Mouse (Mus musculus) intestine, embryonic 14.5 days (tissue): Measurements from ENCODE around the gene Tceanc2. TPM values are rescaled to one million over a fixed set of nuclear protein-coding genes. Genes with fewer than 3 reads are reported as not detected.

ENCODE experiments used
- ATAC-seq: fragments of 200-750 bp; cut with Nextera tagmentation; replicated peaks from 2 replicates; pipeline ENCODE4 v1.8.0; 2017; ENCODE audit warnings: low read depth, moderate number of reproducible peaks, moderate TSS enrichment, moderate library complexity; ENCODE audit not compliant: low FRiP score, low TSS enrichment
- DNase-seq: peaks from one replicate; pipeline ENCODE4 v3.0.0-alpha.2; 2018; ENCODE audit warnings: low spot score
- H3K27ac ChIP-seq: fragments of 300-500 bp; sonication (generic); 2 replicates; pipeline ENCODE4 v1.5.1; 2014; ENCODE audit warnings: low read depth, mild to moderate bottlenecking, control low read depth
- H3K27me3 ChIP-seq: fragments of 300-500 bp; sonication (generic); replicated peaks from 2 replicates; pipeline ENCODE4 v1.6.1; 2014; ENCODE audit warnings: low read length, control low read depth; ENCODE audit not compliant: control insufficient read depth, insufficient read depth
- H3K36me3 ChIP-seq: fragments of 300-500 bp; sonication (generic); 2 replicates; pipeline ENCODE4 v1.6.1; 2014; ENCODE audit warnings: low read length, control low read depth; ENCODE audit not compliant: control insufficient read depth, insufficient read depth
- H3K4me1 ChIP-seq: fragments of 300-500 bp; sonication (generic); replicated peaks from 2 replicates; pipeline ENCODE4 v1.6.1; 2014; ENCODE audit warnings: low read length, control low read depth, mixed read lengths; ENCODE audit not compliant: control insufficient read depth, insufficient read depth
- H3K4me2 ChIP-seq: fragments of 300-500 bp; sonication (generic); 2 replicates; pipeline ENCODE4 v1.6.1; 2014; ENCODE audit warnings: low read length
- H3K4me3 ChIP-seq: fragments of 300-500 bp; sonication (generic); 2 replicates; pipeline ENCODE4 v1.5.1; 2014; ENCODE audit warnings: low read depth, low read length, control low read depth, mixed read lengths
- H3K9ac ChIP-seq: fragments of 300-500 bp; sonication (generic); 2 replicates; pipeline ENCODE4 v1.6.1; 2014; ENCODE audit warnings: mild to moderate bottlenecking, low read length
- H3K9me3 ChIP-seq: fragments of 300-500 bp; sonication (generic); 2 replicates; pipeline ENCODE4 v1.6.1; 2016; ENCODE audit warnings: low read length, control low read depth; ENCODE audit not compliant: control insufficient read depth
- WGBS: fragments of 180-500 bp; shearing (Covaris S2); extraction: QIAGEN DNeasy Blood & Tissue Kit; methylation state at CpG from one replicate; pipeline ENCODE4 v1.1.7; 2014; 5-methylcytosine and 5-hydroxymethylcytosine counted together
- polyA plus RNA-seq: library from polyadenylated mRNA; unstranded; fragments of >200 nt; fragmentation: Nextera tagmentation; extraction: Ambion mirVana; gene quantifications from 2 replicates; pipeline ENCODE4 v1.2.1, GENCODE M21; 2014

Gene Tceanc2
- polyA plus RNA-seq, 1 experiment from 2014 or later = 18.9 TPM

GRCm38 (mm10) chr4:107139836-107140631 is 38.9 kb downstream of the Tceanc2 start:
- WGBS = 22% methylated on average over 13 of the region's 13 CpGs
- peak overlapping the region; percentile 64 for H3K27ac ChIP-seq
- H3K4me3 ChIP-seq = no peak overlapping the region
- peak; percentile 53; the same call in 1 of the 2 replicates for ATAC-seq
- no peaks in the 10 kb centered on the region for H3K27me3 ChIP-seq
- no peak overlapping the region for H3K9ac ChIP-seq
- H3K4me2 ChIP-seq = no peak overlapping the region
- no peaks in the 10 kb centered on the region for H3K9me3 ChIP-seq
- H3K4me1 ChIP-seq = peaks cover 13% of the 10 kb centered on the region
- H3K36me3 ChIP-seq = peaks cover 7% of the 10 kb centered on the region
- peak; percentile 67 for DNase-seq

DNA sequence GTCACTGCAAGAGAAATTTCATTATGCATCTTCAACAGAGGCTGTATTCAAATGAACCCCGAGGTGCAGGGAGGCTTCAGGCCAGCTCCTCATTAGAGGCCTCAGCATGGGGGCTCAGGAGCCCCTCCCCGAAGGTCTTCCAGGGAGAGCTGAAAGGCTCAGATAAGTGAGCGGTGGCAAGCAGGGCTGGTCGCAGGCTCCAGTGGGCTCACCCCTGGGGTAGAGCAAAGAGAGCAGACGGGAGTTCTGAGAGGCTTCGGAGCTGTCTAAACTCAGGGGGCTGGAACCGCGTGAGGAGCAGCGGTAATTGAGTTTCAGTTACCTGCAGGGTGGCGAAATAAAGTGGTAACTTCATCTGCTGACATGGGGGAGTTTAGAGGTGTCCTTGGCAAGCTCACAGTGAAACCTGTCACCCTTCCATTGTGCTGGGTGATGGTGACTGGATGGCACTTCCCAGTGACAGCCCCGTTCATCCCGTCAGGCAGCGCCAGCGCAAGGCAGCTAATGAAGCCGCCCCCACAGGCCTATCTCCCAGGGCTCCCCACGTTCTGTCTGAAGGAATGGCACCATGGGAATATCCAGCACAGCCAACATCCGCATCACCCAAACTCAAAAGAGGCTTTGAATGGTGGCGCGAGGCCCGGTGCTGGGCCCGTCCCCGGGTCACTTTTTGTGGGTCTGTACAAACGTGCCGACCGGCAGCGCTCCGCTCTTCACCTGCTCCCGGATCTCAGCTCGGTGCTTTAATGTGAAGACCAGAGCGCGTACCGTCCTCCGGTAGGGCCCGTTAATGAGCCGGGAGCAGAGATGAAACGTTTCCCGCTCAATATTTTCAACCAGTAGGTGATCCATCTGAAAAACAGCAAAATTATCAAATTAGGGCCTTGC is 39.7 kb downstream of the Tceanc2 start:
- Histone ChIP-seq H3K9ac (no peak overlapping the region), H3K27ac (no peak overlapping the region; the same call in 1 of the 2 replicates), H3K27me3 (no peaks in the 10 kb centered on the region), H3K4me2 (no peak overlapping the region), H3K36me3 (peaks cover 7% of the 10 kb centered on the region), H3K4me1 (peaks cover 13% of the 10 kb centered on the region), H3K4me3 (no peak overlapping the region), H3K9me3 (no peaks in the 10 kb centered on the region)
- no peak for DNase-seq
- 58% methylated on average over 37 of the region's 37 CpGs for WGBS
- ATAC-seq = no peak

DNA sequence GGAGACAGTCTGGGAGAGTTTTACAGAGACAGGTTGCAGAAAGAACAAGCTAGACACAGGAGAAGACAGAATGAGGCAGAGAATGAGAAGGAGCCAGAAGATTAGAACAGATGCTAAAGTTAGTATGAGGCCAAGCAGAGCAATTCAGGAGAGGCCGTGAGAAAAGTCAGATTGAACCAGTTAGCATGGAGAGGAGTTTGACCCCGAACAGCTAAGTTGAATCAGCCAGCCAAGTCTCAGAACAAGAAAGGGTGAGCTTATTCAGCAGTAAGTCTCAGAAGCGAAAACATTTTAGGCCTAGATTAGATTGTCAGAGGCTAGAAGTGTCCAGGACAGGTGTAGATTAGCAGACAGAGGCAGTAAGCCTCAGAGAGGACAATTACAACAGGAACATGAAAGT is 42.4 kb downstream of the Tceanc2 start:
- Histone ChIP-seq H3K9me3 (no peaks in the 10 kb centered on the region), H3K36me3 (peaks cover 7% of the 10 kb centered on the region), H3K9ac (no peak overlapping the region), H3K4me2 (no peak overlapping the region), H3K4me3 (no peak overlapping the region), H3K27me3 (no peaks in the 10 kb centered on the region), H3K4me1 (peaks cover 13% of the 10 kb centered on the region), H3K27ac (no peak overlapping the region)
- 62% methylated on average over 3 of the region's 3 CpGs for WGBS
- no peak for ATAC-seq
- no peak for DNase-seq

GRCm38 (mm10) chr4:107135663-107136062 is 43.3 kb downstream of the Tceanc2 start:
- ATAC-seq (no peak), DNase-seq (no peak)
- H3K9ac ChIP-seq = no peak overlapping the region
- no peak overlapping the region for H3K4me2 ChIP-seq
- H3K4me3 ChIP-seq = no peak overlapping the region
- no peak overlapping the region for H3K27ac ChIP-seq
- 72% methylated on average over 5 of the region's 5 CpGs for WGBS
- no peaks in the 10 kb centered on the region for H3K27me3 ChIP-seq
- H3K36me3 ChIP-seq = peaks cover 7% of the 10 kb centered on the region
- peaks cover 14% of the 10 kb centered on the region for H3K4me1 ChIP-seq
- no peaks in the 10 kb centered on the region for H3K9me3 ChIP-seq

DNA sequence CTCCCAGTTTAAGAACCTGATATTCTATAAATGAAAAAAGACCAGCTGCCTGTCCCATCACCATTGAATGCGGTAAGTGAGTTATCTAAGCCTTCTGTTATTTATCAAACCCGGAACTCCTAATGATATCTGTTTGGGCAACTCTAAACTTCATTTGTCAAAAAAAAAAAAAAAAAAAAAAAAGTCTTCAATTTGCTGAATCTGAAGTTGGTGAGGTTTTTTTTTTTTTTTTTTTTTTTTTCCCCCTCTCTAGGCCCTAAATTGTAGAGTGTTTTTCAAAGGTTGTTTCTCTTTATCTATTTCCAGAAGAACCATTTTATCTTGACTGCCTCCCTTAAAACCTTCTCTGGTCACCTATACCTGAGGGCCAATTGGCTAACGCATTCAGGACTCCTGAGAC is 44.0 kb downstream of the Tceanc2 start:
- Histone ChIP-seq H3K9ac (no peak overlapping the region), H3K27ac (no peak overlapping the region), H3K9me3 (no peaks in the 10 kb centered on the region), H3K4me2 (no peak overlapping the region), H3K4me3 (no peak overlapping the region), H3K27me3 (no peaks in the 10 kb centered on the region), H3K36me3 (peaks cover 7% of the 10 kb centered on the region), H3K4me1 (peaks cover 12% of the 10 kb centered on the region)
- ATAC-seq (no peak), DNase-seq (no peak)
- WGBS = 72% methylated on average over 3 of the region's 3 CpGs

DNA sequence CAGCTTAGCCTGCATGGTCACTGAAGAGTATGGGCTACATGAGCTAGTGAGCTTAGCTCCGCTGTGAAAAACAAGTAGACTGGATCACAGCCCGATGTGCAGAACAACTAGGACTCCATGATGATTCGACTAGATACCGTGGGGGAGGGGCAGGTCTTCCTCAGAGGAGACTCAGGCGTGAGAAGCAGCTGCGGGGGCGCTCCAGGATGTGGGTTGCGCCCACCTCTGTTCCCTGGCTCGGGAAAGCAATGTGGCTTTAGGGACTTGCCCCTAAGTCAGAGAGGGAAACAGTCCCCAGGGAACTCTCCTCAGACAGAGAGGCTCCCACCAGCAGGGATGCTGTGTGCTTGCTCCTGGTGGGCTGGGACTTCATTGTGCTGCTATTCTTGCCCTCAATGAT is 48.4 kb downstream of the Tceanc2 start:
- H3K9me3 ChIP-seq = no peaks in the 10 kb centered on the region
- no peaks in the 10 kb centered on the region for H3K27me3 ChIP-seq
- H3K27ac ChIP-seq = no peak overlapping the region
- ATAC-seq (no peak), DNase-seq (no peak)
- peaks cover 24% of the 10 kb centered on the region; the same call in 1 of the 2 replicates for H3K4me1 ChIP-seq
- no peaks in the 10 kb centered on the region for H3K36me3 ChIP-seq
- H3K9ac ChIP-seq = no peak overlapping the region
- WGBS = 22% methylated on average over 9 of the region's 9 CpGs
- H3K4me3 ChIP-seq = no peak overlapping the region
- no peak overlapping the region for H3K4me2 ChIP-seq

GRCm38 (mm10) chr4:107129373-107129772 is 49.5 kb downstream of the Tceanc2 start:
- H3K4me1 ChIP-seq = peaks cover 21% of the 10 kb centered on the region; the same call in 1 of the 2 replicates
- WGBS = 76% methylated on average over 8 of the region's 8 CpGs
- no peak overlapping the region for H3K9ac ChIP-seq
- H3K4me2 ChIP-seq = no peak overlapping the region
- no peak for ATAC-seq
- no peaks in the 10 kb centered on the region for H3K27me3 ChIP-seq
- H3K27ac ChIP-seq = no peak overlapping the region
- no peaks in the 10 kb centered on the region for H3K36me3 ChIP-seq
- H3K9me3 ChIP-seq = no peaks in the 10 kb centered on the region
- H3K4me3 ChIP-seq = no peak overlapping the region
- DNase-seq = no peak

GRCm38 (mm10) chr4:107127901-107128669 is 50.8 kb downstream of the Tceanc2 start:
- Histone ChIP-seq H3K4me1 (peaks cover 21% of the 10 kb centered on the region; the same call in 1 of the 2 replicates), H3K27me3 (no peaks in the 10 kb centered on the region), H3K27ac (no peak overlapping the region; the same call in 1 of the 2 replicates), H3K4me3 (no peak overlapping the region), H3K9ac (no peak overlapping the region), H3K4me2 (no peak overlapping the region), H3K36me3 (no peaks in the 10 kb centered on the region), H3K9me3 (no peaks in the 10 kb centered on the region)
- ATAC-seq (peak; percentile 21; the same call in 1 of the 2 replicates), DNase-seq (peak; percentile 65)
- 43% methylated on average over 13 of the region's 13 CpGs for WGBS
